Mouse (Mus musculus) C2C12 (cell line): ENCODE measurements around the gene Zfp831. TPM values are rescaled to one million over a fixed set of nuclear protein-coding genes. Genes with fewer than 3 reads are reported as not detected.

ENCODE experiments used
- H3K27me3 ChIP-seq: one replicate; pipeline ENCODE4 v1.6.1; 2011; ENCODE audit not compliant: control insufficient read depth, insufficient read depth, insufficient read length
- H3K36me3 ChIP-seq: one replicate; pipeline ENCODE4 v1.6.1; 2011; ENCODE audit not compliant: control insufficient read depth, insufficient read depth
- H3K4me3 ChIP-seq: one replicate; pipeline ENCODE4 v1.5.1; 2011; ENCODE audit warnings: mild to moderate bottlenecking, control low read depth; ENCODE audit not compliant: poor library complexity, insufficient read depth, severe bottlenecking
- H3K79me2 ChIP-seq: one replicate; pipeline ENCODE4 v1.6.1; 2011; ENCODE audit not compliant: control insufficient read depth, insufficient read depth
- H3K79me3 ChIP-seq: one replicate; pipeline ENCODE4 v1.6.1; 2011; ENCODE audit warnings: low read depth, control low read depth
- H3ac ChIP-seq: one replicate; pipeline ENCODE3; 2011; ENCODE audit warnings: low read depth; ENCODE audit not compliant: control insufficient read depth, insufficient read length
- CEBPB ChIP-seq: IDR thresholded peaks from one replicate; pipeline ENCODE4 v1.6.1; 2011; ENCODE audit warnings: low read depth, mild to moderate bottlenecking, control low read depth, moderate library complexity
- CTCF ChIP-seq: IDR thresholded peaks from one replicate; pipeline ENCODE4 v1.5.1; 2011; ENCODE audit not compliant: control insufficient read depth, insufficient read depth, insufficient read length
- FOSL1 ChIP-seq: IDR thresholded peaks from one replicate; pipeline ENCODE4 v1.8.0; 2011; ENCODE audit warnings: mild to moderate bottlenecking, low read length; ENCODE audit not compliant: poor library complexity, insufficient read depth, severe bottlenecking
- MAX ChIP-seq: IDR thresholded peaks from one replicate; pipeline ENCODE4 v1.6.1; 2011; ENCODE audit warnings: mild to moderate bottlenecking, control low read depth
- MYOD1 ChIP-seq: IDR thresholded peaks from one replicate; pipeline ENCODE4 v1.6.1; 2011; ENCODE audit warnings: low read depth; ENCODE audit not compliant: control insufficient read depth, insufficient read length
- MYOG ChIP-seq: IDR thresholded peaks from one replicate; pipeline ENCODE4 v1.6.1; 2011; ENCODE audit not compliant: control insufficient read depth, insufficient read length; ENCODE audit errors: extremely low read depth
- USF1 ChIP-seq: IDR thresholded peaks from one replicate; pipeline ENCODE4 v1.6.1; 2011; ENCODE audit warnings: low read depth, mild to moderate bottlenecking, control low read depth, moderate library complexity
- polyA plus RNA-seq: library from polyadenylated mRNA; unstranded; fragments of >200 nt; fragmentation: generic; extraction: Trizol; gene quantifications from one replicate; pipeline ENCODE4 v1.2.1, GENCODE M21; 2012; ENCODE audit warnings: missing spikeins

The Zfp831 gene
- polyA plus RNA-seq, 1 experiment = not detected

- H3K79me2 ChIP-seq = no peaks in the 10 kb centered on the region
- TF ChIP-seq FOSL1 (no peak), CEBPB (no peak)
- H3K4me3 ChIP-seq = no peak overlapping the region
- no peaks in the 10 kb centered on the region for H3K79me3 ChIP-seq
- H3K36me3 ChIP-seq = no peaks in the 10 kb centered on the region
- H3ac ChIP-seq = no peak overlapping the region
- no peaks in the 10 kb centered on the region for H3K27me3 ChIP-seq
These were observed 109.9 kb downstream of the Zfp831 start for GRCm38 (mm10) chr2:174753197-174753596.

- H3K36me3 ChIP-seq = no peaks in the 10 kb centered on the region
- no peak overlapping the region for H3K4me3 ChIP-seq
- no peaks in the 10 kb centered on the region for H3K79me2 ChIP-seq
- H3K79me3 ChIP-seq = no peaks in the 10 kb centered on the region
- TF ChIP-seq CTCF (no peak), MYOD1 (no peak), USF1 (no peak), CEBPB (no peak), MYOG (no peak), MAX (no peak), FOSL1 (no peak)
- no peaks in the 10 kb centered on the region for H3K27me3 ChIP-seq
- no peak overlapping the region for H3ac ChIP-seq
These were observed 110.9 kb downstream of the Zfp831 start for GRCm38 (mm10) chr2:174754231-174754630.

- Histone ChIP-seq H3K27me3 (no peaks in the 10 kb centered on the region), H3K36me3 (no peaks in the 10 kb centered on the region), H3K4me3 (no peak overlapping the region), H3ac (no peak overlapping the region), H3K79me2 (no peaks in the 10 kb centered on the region), H3K79me3 (no peaks in the 10 kb centered on the region)
- TF ChIP-seq MYOG (no peak), MAX (no peak), FOSL1 (no peak), USF1 (no peak), CTCF (no peak), MYOD1 (no peak), CEBPB (no peak)
These were observed 115.9 kb downstream of the Zfp831 start for GRCm38 (mm10) chr2:174759189-174759588.

Other genes with a start within 250 kb of the Zfp831 start
- gene Nelfcd, start 227.7 kb upstream of the Zfp831 start, polyA plus RNA-seq = 60.0 TPM
- 188 TPM for gene Ctsz, start 204.5 kb upstream of the Zfp831 start, polyA plus RNA-seq
- gene Tubb1, start 192.8 kb upstream of the Zfp831 start, polyA plus RNA-seq = not detected
- gene Atp5e, start 179.4 kb upstream of the Zfp831 start, polyA plus RNA-seq = 827 TPM
- gene Prelid3b, start 170.5 kb upstream of the Zfp831 start, polyA plus RNA-seq = 90.0 TPM
- gene Edn3, start 117.1 kb downstream of the Zfp831 start, polyA plus RNA-seq = not detected